Mouse (Mus musculus) liver, embryonic 13.5 days (tissue): ENCODE data around the gene Meig1. TPM values are rescaled to one million over a fixed set of nuclear protein-coding genes. Genes with fewer than 3 reads are reported as not detected.

Experiments
- polyA plus RNA-seq: library from polyadenylated mRNA; unstranded; fragments of >200 nt; fragmentation: Nextera tagmentation; extraction: Ambion mirVana; gene quantifications from 2 replicates; pipeline ENCODE4 v1.2.1, GENCODE M21; 2015

Gene Meig1
- polyA plus RNA-seq, 1 experiment from 2014 or later = not detected

Other genes starting within 250 kb of the Meig1 start
- 19.7 and 21.2 TPM in 2 replicates for gene Nmt2, start 138.4 kb downstream of the Meig1 start, polyA plus RNA-seq
- 15.6 and 19.1 TPM in 2 replicates for gene Rpp38, start 90.0 kb downstream of the Meig1 start, polyA plus RNA-seq
- 0.68 and 1.2 TPM in 2 replicates for gene Acbd7, start 86.5 kb downstream of the Meig1 start, polyA plus RNA-seq
- not detected in 2 replicates for gene Olah, start 25.4 kb downstream of the Meig1 start, polyA plus RNA-seq
- 5.4 and 5.6 TPM in 2 replicates for gene Dclre1c, start 1.5 kb upstream of the Meig1 start, polyA plus RNA-seq
- 8.8 and 9.3 TPM in 2 replicates for gene Suv39h2, start 52.4 kb upstream of the Meig1 start, polyA plus RNA-seq
- gene Gm45902, start 90.1 kb upstream of the Meig1 start, polyA plus RNA-seq = 1.8 and 2.1 TPM in 2 replicates
- gene Hspa14, start 90.2 kb upstream of the Meig1 start, polyA plus RNA-seq = 92.3 and 97.3 TPM in 2 replicates
- gene Cdnf, start 90.4 kb upstream of the Meig1 start, polyA plus RNA-seq = 0.12 and 0.15 TPM in 2 replicates
- gene Fam107b, start 147.8 kb upstream of the Meig1 start, polyA plus RNA-seq = 13.4 and 21.0 TPM in 2 replicates